Mouse (Mus musculus): ENCODE results near the gene Syk. TPM values are rescaled to one million over a fixed set of nuclear protein-coding genes. Genes with fewer than 3 reads are reported as not detected.

Syk gene
- total RNA-seq, 2 experiments from 2014 or later = 2.1 to 3.5 TPM

DNA sequence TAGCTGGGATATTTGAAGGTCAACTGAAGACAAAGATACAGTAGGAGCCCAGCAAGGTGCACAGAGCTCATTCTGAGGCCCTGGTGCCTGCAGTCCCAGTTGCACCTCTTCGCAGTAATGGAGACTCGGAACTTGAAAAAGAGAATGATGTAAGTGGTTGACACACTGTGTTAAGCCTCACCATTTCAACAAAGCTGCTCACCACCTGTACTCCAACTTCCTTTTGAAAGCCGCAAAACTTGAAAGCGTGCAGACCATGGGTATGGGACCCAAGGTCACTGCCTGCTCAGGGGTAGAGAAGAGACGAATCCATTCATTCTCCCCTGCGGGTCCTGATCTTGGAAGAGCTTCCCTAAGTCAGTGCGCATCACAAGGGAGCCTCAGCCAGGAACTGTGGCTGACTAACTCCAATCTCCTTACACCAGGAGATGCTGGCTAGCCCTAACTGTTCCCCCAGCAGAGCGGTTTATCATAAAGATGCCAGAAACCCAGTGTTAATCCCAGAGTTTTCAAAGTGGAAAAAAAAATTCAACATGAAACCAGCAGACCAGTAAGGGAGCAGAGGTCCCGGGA is 16.7 kb upstream of the Syk start:
- intact Hi-C loops (cut with DNase I) = no loop called here
- no peak for DNase-seq

DNA sequence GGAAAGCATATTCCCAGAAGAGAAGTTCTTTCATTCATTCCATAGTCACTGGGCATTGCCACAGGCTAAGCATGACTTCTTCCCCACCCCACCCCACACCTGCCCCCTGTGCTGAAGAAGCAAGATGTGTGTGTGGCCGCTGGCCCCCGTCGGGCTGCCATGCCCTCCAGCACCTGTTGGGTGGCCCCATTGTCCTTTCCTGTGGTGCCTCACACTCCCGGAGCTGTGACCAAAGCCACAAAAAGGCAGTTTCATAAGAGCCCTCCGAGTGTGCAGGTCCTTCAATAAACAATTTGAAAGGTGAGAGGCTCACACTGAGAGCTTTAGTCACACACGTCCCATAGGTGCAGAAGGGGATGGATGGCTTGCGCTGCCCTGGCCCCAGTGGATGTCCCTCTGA is 16.2 kb upstream of the Syk start:
- intact Hi-C loops (cut with DNase I) = no loop called here
- no peak for DNase-seq

DNA sequence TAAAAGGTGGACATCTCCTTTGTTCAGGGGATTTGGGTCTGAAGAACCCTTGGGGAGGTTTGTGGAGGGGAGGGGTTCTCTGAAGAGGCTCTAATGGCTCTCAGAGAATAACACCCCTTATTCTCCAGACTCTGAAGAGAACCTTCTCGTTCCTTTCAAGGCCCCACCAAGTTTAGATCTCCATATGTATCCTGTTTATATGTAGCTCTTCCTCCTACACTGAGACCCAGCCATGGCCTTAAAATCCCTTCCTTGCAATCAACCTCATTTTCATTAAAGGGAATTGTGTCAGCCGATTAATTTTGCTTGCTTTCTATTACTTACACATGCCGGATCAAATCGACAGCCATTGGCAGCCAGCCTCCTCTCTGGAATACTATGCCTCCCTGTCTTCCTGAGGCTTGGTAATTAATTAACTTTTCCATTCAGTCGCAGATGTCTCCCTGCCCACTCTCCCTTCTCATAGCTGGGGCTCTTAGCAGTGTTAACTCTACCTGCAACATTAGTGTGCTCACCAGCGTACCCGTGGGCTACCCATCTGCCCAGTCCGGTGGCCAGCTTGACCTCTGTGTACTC is 13.7 kb upstream of the Syk start:
- intact Hi-C loops (cut with DNase I) = no loop called here
- no peak for DNase-seq

DNA sequence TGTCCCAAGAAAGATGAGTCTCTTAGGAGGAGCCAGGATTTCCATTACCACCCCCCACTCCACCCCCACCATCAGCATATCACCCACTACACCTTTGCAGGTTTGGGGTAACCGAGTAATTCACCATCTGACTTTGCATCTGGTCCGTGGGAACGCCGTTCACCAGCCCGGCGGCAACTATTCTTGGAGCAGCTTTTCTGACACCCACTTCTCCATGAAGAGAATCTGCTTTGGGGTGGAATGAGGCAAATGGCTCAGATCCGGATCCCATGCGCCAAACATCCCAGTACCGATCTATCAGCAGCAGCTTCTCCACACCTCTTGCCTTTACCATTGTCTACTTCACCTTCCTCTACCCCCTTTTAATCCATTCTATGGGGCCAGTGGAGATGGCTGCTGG is 12.7 kb upstream of the Syk start:
- intact Hi-C loops (cut with DNase I) = no loop called here
- no peak for DNase-seq

DNA sequence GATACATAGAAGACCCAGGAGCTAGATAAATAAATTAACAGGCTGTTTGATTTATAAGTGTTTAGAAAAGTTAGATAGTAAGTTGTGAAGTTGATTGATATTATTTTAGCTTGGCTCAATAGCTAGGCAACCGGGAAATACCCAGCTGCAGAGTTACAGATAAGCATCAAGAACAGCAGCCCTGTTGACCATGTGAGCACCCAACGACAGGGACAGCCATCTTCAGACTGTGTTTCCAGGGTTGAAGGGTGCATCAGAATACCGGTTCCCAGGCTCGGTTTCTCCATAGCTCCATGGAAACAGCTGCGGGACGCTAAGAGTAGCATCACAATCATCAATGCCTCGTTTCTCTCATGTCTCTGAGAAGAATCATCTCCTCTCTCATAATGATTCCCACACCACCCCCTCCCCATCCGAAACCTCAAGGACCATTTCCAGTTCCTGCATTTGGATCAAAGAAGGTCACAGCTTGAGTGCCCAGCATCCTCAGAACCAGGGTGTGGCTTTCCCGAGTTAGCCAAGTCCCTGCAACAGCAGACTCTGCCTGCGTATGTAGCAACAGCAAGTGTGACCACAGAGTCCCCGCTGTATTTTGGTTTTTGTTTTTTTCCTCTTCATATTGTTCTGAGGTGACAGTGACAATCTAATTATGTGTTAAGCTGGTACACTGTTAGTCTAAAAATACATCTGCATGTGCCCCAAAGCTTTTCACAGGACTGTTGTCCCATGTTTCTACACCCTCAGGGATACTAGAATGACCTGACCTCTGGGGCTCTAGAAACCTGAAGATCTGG is 11.2 kb upstream of the Syk start:
- no peak for DNase-seq
- intact Hi-C loops (cut with DNase I) = no loop called here

DNA sequence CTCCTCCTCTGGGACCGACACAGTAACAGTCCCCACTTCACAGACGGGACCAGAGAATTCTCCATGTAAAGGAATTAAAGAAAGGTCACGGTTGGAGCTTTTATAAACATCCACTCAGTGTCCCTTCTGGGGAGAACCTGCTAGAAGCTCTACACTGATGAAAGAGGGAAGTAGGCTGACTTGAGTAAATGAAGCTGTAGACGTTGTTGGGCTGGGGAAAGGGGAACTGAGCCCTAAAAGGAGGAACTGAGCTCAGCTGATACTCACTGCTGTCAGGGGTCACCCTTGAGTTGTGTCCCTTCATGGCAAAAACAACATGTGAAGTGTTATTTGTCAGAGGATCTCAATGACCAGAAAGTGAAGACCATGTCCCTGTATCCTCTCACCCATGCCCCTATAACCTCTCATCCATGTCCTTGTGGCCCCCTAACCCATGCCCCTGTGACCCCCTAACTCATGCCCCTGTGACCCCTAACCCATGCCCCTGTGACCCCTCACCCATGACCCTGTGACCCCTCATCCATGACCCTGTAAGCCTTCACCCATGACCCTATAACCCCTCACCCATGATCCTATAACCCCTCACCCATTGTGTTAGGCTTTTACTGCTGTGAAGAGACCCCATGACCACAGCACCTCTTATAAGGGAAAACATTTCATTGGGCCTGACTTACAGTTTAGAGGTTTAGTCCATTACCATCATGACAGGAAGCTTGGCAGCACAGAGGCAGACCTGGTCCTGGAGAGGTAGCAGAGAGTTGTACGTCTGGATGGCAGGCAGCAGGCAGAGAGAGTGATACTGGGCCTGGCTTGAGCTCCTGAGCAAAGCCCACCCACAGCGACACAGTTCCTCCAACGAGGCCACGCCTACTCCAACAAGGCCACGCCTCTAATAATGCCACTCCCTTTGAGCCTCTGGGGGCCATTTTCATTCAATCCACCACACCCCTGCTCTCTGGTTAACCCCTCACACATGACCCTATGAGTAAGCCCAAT is 10.2 kb upstream of the Syk start:
- no peak for DNase-seq
- intact Hi-C loops (cut with DNase I) = no loop called here

DNA sequence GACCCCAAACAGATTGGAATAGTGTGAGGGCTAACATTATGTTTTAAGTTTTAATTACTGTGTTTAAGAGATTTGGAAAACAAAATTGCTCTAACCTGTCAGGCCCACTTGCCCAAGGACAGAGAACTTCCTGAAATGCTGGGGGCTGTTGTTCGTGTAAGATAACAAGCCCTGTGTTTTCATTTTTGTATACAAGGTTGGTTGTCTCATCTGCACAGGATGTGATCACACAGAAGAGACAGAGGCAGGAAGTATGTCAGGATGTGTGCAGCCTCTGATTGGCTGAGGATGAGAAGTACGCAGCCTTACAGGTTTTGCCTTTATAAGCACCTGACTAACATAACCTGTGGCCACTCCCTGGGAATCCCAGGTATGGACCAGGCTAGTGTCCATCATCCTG is 8.7 kb upstream of the Syk start:
- intact Hi-C loops (cut with DNase I) = no loop called here
- no peak for DNase-seq

DNA sequence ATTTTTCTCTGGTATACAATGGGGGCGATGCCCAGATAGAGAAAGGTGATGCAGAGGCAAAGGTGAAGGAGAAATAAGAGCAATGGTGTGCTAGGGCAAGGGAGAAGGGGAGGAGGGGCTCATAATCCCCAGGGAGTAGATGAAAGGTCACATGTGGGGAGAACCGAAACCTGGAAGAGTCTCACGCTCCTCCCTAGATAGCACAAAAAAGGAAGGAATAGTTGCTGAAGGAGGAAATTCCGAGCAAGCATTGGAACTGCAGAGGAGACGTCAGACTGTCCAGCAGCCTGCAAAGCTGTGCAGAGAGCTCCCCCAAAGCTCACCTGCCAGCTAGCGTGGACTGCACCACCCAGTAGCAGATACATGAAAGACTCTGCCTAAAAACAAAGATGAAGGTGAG is 7.5 kb upstream of the Syk start:
- intact Hi-C loops (cut with DNase I) = no loop called here
- DNase-seq = no peak

DNA sequence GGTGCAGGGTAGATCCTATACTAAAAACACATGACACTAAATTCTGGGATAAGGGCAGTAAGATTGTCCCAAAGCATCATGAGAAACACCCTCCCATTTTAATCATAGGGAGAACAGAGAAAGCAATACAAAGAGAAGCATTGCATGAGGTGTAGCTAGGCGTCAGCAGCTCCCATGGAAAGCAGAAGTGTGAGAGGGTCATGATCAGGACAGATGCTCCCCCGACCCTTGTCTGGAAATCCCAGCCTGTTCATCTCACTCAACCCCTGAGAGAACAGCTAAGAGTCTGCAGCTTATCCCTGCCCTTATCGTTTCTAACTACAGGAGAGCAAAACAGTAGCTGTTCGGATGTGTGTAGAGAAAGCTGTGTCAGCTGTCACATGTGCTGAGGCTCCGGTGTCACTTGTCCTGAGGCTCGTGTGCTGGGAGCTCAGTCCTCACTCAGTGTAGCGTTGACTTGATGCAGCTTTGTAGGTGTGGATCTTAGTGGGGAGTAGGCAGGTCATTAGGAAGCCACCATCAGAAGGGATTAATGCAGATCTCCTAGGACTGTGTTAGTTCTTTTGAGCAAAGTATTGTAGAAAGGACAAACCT is 6.9 kb upstream of the Syk start:
- intact Hi-C loops (cut with DNase I) = no loop called here
- DNase-seq = no peak

DNA sequence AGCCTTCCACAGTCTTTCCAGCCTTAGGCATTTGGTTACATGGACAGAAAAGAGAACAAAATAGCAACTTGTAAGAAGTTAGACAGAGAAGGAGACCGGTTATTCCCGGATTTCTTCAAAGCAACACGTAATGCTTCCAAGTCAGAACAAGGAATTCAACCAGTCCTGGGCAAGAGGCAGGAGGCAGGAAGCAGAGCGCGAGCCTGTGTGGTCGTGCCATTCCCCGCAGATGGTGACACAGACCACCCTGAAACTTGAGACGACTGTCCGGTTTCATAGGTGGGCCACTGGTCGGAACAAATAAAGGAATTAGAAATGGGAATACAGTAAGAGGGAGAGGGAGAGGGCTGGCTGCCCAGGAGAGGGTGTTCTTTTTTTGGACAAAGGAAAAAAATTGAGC is 6.1 kb upstream of the Syk start:
- no peak for DNase-seq
- intact Hi-C loops (cut with DNase I) = no loop called here

DNA sequence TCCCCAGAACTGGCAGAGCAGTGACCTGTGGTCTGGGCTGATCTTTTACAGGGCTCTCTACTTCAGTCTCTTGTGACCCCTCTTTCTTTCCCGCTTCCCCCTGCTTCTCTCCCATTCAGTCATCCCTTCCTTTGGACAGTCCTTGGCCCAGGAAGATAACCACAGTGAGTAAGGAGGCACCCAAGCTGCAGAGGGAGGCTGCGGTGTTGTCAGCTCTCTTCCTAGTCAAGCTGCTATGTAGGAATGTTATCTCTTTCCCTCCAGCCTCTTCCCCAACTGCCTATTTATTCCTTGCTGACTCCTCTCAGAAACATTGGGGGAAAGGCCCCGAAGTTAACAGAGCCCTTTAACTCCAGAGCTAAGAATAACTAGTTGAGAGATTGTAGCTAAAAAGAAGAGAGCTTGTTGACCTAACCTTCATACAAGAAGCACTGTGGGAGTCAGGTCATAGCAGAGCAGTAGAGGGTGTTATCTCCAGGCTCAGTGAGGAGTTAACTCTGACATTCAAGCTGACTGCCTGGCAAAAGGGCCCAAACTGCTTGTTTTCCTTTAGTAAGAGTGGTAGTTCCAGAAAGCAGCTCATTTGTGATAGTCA is 5.5 kb upstream of the Syk start:
- intact Hi-C loops (cut with DNase I) = no loop called here
- DNase-seq = no peak

DNA sequence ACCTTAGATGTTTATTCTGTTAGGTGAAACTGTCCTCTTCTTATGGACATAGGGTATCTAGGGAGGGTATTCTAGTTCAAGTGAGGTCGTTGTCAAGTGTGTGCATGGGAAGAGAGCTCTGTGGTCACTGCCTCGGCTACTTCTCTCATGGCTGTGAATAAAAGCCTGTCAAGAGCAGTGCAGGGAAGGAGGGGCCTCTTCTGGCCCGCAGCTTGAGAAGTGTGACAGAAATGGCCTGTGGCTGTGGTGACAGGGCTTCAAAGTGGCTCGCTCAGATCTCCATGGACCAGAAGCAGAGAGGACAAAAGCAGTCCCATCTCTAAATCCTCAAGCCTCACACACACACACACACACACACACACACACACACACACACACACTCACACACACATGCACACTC is 5.0 kb upstream of the Syk start:
- intact Hi-C loops (cut with DNase I) = no loop called here
- no peak for DNase-seq

DNA sequence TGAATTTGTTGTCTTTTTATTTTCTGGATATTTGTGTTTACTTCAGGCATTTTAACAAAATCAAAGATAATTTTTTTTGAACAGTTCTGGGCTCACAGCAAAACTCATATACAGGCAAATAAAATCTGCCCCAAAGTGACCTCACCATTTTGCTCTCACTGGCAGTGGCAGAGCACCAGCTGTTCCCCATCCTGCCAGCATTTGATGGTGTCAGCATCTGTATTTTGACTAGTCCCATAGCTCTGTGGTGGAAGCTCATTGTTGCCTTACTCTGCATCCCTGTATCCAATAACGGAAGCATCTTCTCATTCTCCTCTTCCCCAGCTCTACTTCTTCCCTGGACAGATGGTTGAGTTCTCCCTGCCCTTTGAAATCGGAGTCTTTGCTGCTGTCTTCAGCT is 4.2 kb upstream of the Syk start:
- DNase-seq = no peak

DNA sequence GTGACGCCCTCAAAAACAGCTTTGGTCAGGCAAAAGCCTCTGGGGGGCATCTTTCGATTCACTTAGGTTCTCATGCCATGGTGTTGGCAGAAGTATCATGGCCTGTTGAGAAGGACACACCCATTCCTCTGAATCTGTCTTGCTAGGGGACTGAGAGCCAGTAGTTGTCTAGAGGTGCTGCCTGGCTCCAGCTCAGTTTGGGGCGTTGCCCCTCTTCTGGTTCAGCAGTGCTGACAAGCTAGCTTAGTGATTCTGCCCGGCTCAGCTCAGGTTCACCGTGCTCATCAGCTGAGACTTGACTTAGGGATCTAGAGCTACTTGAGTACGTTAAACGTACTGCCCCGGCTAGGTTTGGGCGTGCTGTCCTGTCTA is 481 bp upstream of the Syk start:
- no peak for DNase-seq
- intact Hi-C loops (cut with DNase I) = no loop called here

More for the DNA sequence above, 4.2 kb upstream of the Syk start:
- intact Hi-C loops (cut with DNase I) = no loop called here

DNA sequence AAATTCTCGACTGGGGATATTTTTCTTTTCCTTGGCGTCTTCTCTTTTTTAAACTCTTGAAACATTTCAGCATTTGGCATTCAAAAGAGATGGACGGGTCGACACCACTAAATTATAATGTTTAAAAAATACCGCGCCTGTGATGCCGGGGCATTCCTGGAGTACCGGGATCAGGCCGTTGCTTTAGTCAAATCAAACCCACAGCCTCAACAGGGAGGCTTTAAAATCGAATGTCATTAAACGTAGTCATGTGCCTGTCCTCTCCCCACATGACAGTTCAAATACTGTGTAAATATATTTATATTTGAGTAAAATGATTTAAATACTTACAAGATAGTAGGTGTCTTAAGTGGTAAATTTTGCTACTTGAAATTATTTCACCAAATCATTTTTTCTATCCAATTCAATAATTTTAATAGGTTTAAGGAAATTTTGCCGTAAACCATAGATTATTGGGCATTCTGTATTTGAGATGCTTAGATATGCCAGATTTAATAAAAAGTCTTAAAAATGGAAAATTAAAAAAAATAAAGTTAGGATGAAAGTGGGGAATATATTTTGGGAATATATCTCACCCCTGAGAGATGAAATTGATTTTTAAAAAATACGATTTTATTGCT is 1.1 kb downstream of the Syk start:
- intact Hi-C loops (cut with DNase I) = no loop called here
- no peak for DNase-seq

DNA sequence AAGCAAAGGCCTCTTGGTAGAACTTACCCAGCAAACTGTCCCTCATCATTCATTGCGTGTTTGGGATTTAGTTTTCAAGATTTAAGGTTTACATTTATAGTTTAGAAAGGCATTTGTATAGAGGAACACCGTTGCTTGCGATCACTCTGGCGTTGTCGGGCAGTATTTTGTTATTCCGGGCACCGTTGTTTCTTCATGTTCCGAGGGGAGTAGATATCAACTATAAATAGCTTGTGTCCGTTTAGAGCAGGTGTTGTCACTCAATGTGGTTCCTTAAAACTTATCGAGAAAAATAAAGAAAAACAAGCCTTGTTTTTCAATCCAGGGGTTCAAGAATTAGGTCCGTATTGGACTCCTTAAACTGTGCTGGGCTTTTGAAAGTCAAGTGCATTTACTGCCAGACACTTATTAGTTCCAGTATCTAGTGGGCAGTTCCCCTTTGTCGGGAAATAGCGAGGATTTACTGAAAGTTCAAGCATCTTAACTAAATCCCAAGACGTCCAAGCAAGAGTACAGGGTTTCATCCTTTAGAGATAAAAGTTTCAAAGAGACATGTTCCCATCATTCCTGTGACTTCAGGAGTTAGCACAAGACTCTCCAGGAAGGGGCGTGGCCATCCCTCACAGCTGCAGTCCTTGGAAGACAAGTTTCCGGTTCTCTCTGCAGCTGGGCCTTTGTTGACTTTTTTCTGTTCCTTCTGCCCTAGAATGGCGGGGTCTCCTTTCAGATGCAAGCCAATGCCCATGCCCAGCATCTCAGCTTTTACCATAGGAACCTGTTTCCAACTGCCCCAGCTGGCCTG is 1.9 kb downstream of the Syk start:
- intact Hi-C loops (cut with DNase I) = no loop called here
- no peak for DNase-seq

DNA sequence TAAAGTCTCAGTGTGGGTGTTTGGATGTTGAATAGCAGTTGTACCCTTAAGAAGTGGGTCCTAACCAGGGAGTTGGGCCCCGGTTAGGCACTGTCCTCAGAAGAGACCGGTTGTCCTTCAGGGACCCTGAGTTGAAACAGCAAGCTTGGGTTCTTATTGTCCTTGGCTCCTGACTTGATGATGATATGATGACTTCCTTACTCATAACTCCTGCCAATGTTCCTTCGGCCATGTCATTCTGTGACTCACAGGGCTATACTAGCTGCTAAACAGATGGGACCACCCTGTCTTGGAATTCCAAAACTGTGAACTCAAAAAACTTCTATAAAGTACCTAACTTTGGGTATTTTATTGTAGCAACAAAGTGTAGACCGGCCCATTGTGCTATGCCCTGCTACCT is 4.8 kb downstream of the Syk start:
- no peak for DNase-seq
- intact Hi-C loops (cut with DNase I) = no loop called here

DNA sequence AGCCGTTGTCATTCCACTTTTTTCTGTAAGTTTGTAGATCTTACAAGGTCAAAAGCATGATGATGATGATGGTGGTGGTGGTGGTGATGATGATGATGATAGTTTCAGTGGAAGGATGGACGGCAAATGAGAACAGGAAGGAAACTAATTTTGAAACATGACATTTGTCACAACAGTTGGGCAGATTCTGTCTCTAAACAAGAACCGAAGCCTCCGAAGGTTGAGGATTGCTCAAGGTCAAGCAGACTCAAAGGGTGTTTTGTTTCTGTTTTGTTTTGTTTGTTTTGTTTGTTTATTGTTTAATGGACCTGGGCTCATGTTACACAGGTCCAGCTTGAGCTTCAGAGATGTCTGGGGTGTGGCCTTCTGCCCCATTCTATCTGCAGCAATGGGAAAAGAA is 6.1 kb downstream of the Syk start:
- DNase-seq = no peak
- intact Hi-C loops (cut with DNase I) = no loop called here

DNA sequence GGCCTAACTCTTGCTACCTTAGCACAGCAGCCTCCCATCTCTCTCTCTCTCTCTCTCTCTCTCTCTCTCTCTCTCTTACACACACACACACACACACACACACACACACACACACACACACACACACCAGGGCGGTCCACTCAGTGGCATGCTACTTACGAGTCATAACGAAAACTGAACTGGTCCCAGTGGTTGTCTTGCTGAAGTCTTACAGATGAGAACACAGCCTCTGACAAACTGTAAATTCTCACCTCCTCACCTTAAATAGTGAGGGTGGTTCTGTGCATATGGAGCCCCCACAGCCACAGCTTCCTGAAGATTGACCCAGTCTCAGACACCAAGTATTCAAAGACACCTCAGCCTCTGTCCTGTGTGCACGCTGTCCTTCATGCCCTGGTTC is 8.9 kb downstream of the Syk start:
- intact Hi-C loops (cut with DNase I) = no loop called here
- DNase-seq = no peak

All from gastrocnemius, postnatal 36 days (tissue).